Mouse (Mus musculus): Measurements from ENCODE around the gene Osbpl10. TPM values are rescaled to one million over a fixed set of nuclear protein-coding genes. Genes with fewer than 3 reads are reported as not detected.

Osbpl10 gene
- polyA plus RNA-seq, 1 experiment, result 0.25 TPM

DNA sequence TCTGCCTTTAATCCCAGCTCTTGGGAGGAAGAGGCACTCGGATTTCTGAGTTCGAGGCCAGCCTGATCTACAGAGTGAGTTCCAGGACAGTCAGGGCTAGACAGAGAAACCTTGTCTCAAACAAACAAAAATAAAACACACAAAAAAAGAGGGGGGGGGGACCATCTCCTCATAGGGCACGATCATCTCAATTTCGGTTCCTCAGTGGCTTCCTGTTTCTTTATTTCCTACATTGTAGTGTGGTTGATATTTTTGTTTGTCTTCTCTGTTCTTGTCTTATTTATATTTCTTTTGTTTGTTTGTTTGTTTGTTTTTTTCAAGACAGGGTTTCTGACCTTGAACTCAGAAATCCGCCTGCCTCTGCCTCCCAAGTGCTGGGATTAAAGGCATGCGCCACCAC lies 18.1 kb downstream of the Osbpl10 start:
- TF ChIP-seq GATA1 (IDR thresholded peaks at IDR 0.05; ENCODE audit: borderline replicate concordance, low read length) (no peak), FLI1 (IDR thresholded peaks at IDR 0.05; ENCODE audit: low read length) (no peak)
- H3K4me1 ChIP-seq, result no peaks in the 10 kb centered on the region
- no peaks in the 10 kb centered on the region for H3K36me3 ChIP-seq (replicated peaks; ENCODE audit: low read length)
- peaks cover 27% of the 10 kb centered on the region for H3K9me3 ChIP-seq
- no peak overlapping the region for H3K4me3 ChIP-seq (replicated peaks)
- no peaks in the 10 kb centered on the region for H3K27me3 ChIP-seq (replicated peaks)

- no peak for TF ChIP-seq GATA1 (IDR thresholded peaks at IDR 0.05; ENCODE audit: borderline replicate concordance, low read length)
- no peak for TF ChIP-seq FLI1 (IDR thresholded peaks at IDR 0.05; ENCODE audit: low read length)
- Histone ChIP-seq H3K4me1 (no peaks in the 10 kb centered on the region), H3K9me3 (peaks cover 12% of the 10 kb centered on the region), H3K4me3 (replicated peaks) (no peak overlapping the region), H3K36me3 (replicated peaks; ENCODE audit: low read length) (no peaks in the 10 kb centered on the region), H3K27me3 (replicated peaks) (peaks cover 2% of the 10 kb centered on the region)
Observed at GRCm38 (mm10) chr9:114999010-114999770, 20.8 kb downstream of the Osbpl10 start.

GRCm38 (mm10) chr9:114999771-115000146 lies 21.4 kb downstream of the Osbpl10 start:
- Histone ChIP-seq H3K27me3 (replicated peaks) (peaks cover 2% of the 10 kb centered on the region), H3K4me1 (no peaks in the 10 kb centered on the region), H3K9me3 (peaks cover 15% of the 10 kb centered on the region), H3K36me3 (replicated peaks; ENCODE audit: low read length) (no peaks in the 10 kb centered on the region), H3K4me3 (replicated peaks) (no peak overlapping the region)
- no peak for TF ChIP-seq FLI1 (IDR thresholded peaks at IDR 0.05; ENCODE audit: low read length)
- TF ChIP-seq GATA1 (IDR thresholded peaks at IDR 0.05; ENCODE audit: borderline replicate concordance, low read length), result no peak

DNA sequence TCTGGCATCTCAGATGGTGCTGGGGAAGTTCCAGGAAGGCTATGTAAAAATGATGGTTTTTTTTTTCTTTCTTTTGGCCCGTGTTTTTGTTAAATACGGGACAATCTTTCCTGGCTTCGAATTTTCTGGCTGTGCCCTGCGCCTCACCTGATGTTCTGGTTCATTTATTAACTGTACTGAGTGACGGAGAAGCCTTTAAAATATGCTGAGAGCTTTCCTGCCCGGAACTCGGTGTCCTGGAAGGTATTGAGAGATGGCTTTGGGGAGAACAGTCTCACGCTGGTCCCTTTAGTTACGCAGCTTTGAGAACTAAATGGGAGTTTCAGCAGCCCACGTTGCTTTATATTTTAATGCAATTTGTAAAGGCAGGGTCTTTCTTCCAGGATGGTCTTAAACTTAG lies 27.1 kb downstream of the Osbpl10 start:
- Histone ChIP-seq H3K4me1 (no peaks in the 10 kb centered on the region), H3K36me3 (replicated peaks; ENCODE audit: low read length) (no peaks in the 10 kb centered on the region), H3K4me3 (replicated peaks) (no peak overlapping the region), H3K27me3 (replicated peaks) (peaks cover 2% of the 10 kb centered on the region), H3K9me3 (peaks cover 25% of the 10 kb centered on the region)
- TF ChIP-seq FLI1 (IDR thresholded peaks at IDR 0.05; ENCODE audit: low read length), result no peak
- TF ChIP-seq GATA1 (IDR thresholded peaks at IDR 0.05; ENCODE audit: borderline replicate concordance, low read length), result no peak

- H3K4me1 ChIP-seq, result no peaks in the 10 kb centered on the region
- peaks cover 25% of the 10 kb centered on the region for H3K9me3 ChIP-seq
- no peak overlapping the region for H3K4me3 ChIP-seq (replicated peaks)
- H3K27me3 ChIP-seq (replicated peaks), result peaks cover 2% of the 10 kb centered on the region
- H3K36me3 ChIP-seq (replicated peaks; ENCODE audit: low read length), result no peaks in the 10 kb centered on the region
- TF ChIP-seq FLI1 (IDR thresholded peaks at IDR 0.05; ENCODE audit: low read length) (no peak), GATA1 (IDR thresholded peaks at IDR 0.05; ENCODE audit: borderline replicate concordance, low read length) (no peak)
Observed at GRCm38 (mm10) chr9:115007776-115008175, 29.4 kb downstream of the Osbpl10 start.

GRCm38 (mm10) chr9:115008194-115008593 lies 29.8 kb downstream of the Osbpl10 start:
- Histone ChIP-seq H3K4me3 (replicated peaks) (no peak overlapping the region), H3K9me3 (peaks cover 25% of the 10 kb centered on the region), H3K36me3 (replicated peaks; ENCODE audit: low read length) (no peaks in the 10 kb centered on the region), H3K27me3 (replicated peaks) (peaks cover under 1% of the 10 kb centered on the region), H3K4me1 (no peaks in the 10 kb centered on the region)
- no peak for TF ChIP-seq FLI1 (IDR thresholded peaks at IDR 0.05; ENCODE audit: low read length)
- TF ChIP-seq GATA1 (IDR thresholded peaks at IDR 0.05; ENCODE audit: borderline replicate concordance, low read length), result no peak

GRCm38 (mm10) chr9:115012367-115012766 lies 34.0 kb downstream of the Osbpl10 start:
- peaks cover 38% of the 10 kb centered on the region for H3K9me3 ChIP-seq
- no peaks in the 10 kb centered on the region for H3K36me3 ChIP-seq (replicated peaks; ENCODE audit: low read length)
- H3K4me3 ChIP-seq (replicated peaks), result no peak overlapping the region
- no peak for TF ChIP-seq FLI1 (IDR thresholded peaks at IDR 0.05; ENCODE audit: low read length)
- no peak for TF ChIP-seq GATA1 (IDR thresholded peaks at IDR 0.05; ENCODE audit: borderline replicate concordance, low read length)
- no peaks in the 10 kb centered on the region for H3K27me3 ChIP-seq (replicated peaks)
- H3K4me1 ChIP-seq, result no peaks in the 10 kb centered on the region

GRCm38 (mm10) chr9:115020141-115020540 lies 41.8 kb downstream of the Osbpl10 start:
- Histone ChIP-seq H3K4me3 (replicated peaks) (no peak overlapping the region), H3K4me1 (no peaks in the 10 kb centered on the region), H3K27me3 (replicated peaks) (no peaks in the 10 kb centered on the region), H3K9me3 (peaks cover 33% of the 10 kb centered on the region), H3K36me3 (replicated peaks; ENCODE audit: low read length) (no peaks in the 10 kb centered on the region)
- TF ChIP-seq FLI1 (IDR thresholded peaks at IDR 0.05; ENCODE audit: low read length) (no peak), GATA1 (IDR thresholded peaks at IDR 0.05; ENCODE audit: borderline replicate concordance, low read length) (no peak)

GRCm38 (mm10) chr9:115021419-115021818 lies 43.0 kb downstream of the Osbpl10 start:
- no peak for TF ChIP-seq FLI1 (IDR thresholded peaks at IDR 0.05; ENCODE audit: low read length)
- no peak for TF ChIP-seq GATA1 (IDR thresholded peaks at IDR 0.05; ENCODE audit: borderline replicate concordance, low read length)
- Histone ChIP-seq H3K36me3 (replicated peaks; ENCODE audit: low read length) (no peaks in the 10 kb centered on the region), H3K4me1 (no peaks in the 10 kb centered on the region), H3K27me3 (replicated peaks) (no peaks in the 10 kb centered on the region), H3K9me3 (peaks cover 25% of the 10 kb centered on the region), H3K4me3 (replicated peaks) (no peak overlapping the region)

DNA sequence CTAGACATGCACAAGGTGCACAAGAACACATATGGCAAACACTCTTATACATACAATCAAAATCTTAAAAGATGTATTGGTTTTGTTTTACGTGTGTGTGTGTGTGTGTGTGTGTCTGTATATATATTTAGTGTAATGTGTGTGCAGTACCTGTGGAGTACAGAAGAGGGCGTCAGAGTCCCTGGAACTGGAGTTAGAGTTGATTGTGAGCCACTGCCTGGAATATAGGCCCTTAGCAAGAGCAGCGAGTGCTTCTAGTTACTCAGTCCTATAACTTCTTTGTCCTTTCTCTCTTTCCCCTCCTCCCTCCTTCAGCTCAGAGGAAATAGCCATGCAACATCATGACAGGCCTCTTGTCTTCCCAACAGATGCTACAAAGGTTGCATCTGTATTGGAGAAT lies 44.8 kb downstream of the Osbpl10 start:
- H3K27me3 ChIP-seq (replicated peaks), result no peaks in the 10 kb centered on the region
- no peak for TF ChIP-seq GATA1 (IDR thresholded peaks at IDR 0.05; ENCODE audit: borderline replicate concordance, low read length)
- no peak for TF ChIP-seq FLI1 (IDR thresholded peaks at IDR 0.05; ENCODE audit: low read length)
- no peak overlapping the region for H3K4me3 ChIP-seq (replicated peaks)
- no peaks in the 10 kb centered on the region for H3K36me3 ChIP-seq (replicated peaks; ENCODE audit: low read length)
- no peaks in the 10 kb centered on the region for H3K4me1 ChIP-seq
- peaks cover 24% of the 10 kb centered on the region for H3K9me3 ChIP-seq
